Mouse (Mus musculus): Measurements from ENCODE around the gene Vac14. TPM values are rescaled to one million over a fixed set of nuclear protein-coding genes. Genes with fewer than 3 reads are reported as not detected.

Gene Vac14
- total and polyA plus RNA-seq, 2 experiments from 2014 or later: 28.1 to 36.1 TPM

DNA sequence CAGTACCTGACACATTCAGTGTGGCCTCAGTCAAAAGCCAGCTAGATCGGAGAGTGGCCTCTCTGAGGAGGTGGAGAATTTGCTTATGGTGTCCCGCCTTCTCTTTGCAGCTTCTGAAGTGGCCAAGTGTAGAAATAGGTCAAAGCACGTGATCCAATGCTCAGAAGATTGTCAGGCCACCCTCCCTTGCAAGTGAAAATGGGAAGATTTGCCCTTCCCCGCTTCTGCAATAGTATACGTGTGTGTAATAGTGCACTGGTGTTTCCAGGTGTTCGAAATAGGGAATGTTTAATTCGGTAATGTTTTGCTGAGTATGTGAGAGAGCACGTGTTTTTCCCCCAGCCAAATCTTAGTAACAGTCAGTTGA, 806 bp downstream of the Vac14 start:
- Histone ChIP-seq H3K9ac (peak overlapping the region; percentile 81), H3K4me2 (ENCODE audit: low read depth) (peak overlapping the region; percentile 78), H3K4me1 (ENCODE audit: insufficient read depth) (peaks cover 9% of the 10 kb centered on the region), H3K27me3 (ENCODE audit: insufficient read depth, low read length) (no peaks in the 10 kb centered on the region), H3K36me3 (ENCODE audit: insufficient read depth) (no peaks in the 10 kb centered on the region), H3K4me3 (ENCODE audit: low read depth, low read length) (peak overlapping the region; percentile 83), H3K27ac (ENCODE audit: low read depth, low read length) (no peak overlapping the region), H3K9me3 (ENCODE audit: low read length) (no peaks in the 10 kb centered on the region)
- DNase-seq: no peak
- no peak for TF ChIP-seq CTCF (IDR thresholded peaks at IDR 0.05; ENCODE audit: low read depth)
- ATAC-seq: no peak
- WGBS: 29% methylated on average over 8 of the region's 8 CpGs

- H3K4me3 ChIP-seq (ENCODE audit: low read depth, low read length): no peak overlapping the region
- no peak for DNase-seq
- TF ChIP-seq CTCF (IDR thresholded peaks at IDR 0.05; ENCODE audit: low read depth): peak; percentile 43
Observed at GRCm38 (mm10) chr8:110619919-110620318, 1.5 kb downstream of the Vac14 start.

DNA sequence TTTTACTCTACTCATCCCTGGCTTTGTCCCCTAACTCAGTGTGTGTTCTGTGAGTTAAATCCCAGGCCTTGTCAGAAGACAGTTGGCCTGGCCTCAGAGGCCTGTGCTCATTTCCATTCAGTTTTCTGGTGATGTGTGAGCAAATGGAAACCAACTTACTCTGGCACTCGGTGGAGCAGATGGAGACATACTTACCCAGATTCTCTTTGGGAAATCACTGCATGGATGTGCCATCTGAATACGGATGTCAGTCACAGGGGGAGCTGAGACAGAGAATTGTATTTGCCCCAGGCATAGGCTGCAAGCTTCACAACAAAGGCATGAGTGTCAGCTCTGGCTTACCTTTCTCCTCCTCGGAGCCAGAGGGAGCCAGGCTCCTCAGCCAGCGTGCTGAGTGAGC, 8.0 kb downstream of the Vac14 start:
- WGBS: 49% methylated on average over 4 of the region's 4 CpGs

More at GRCm38 (mm10) chr8:110619919-110620318, 1.5 kb downstream of the Vac14 start:
- no peaks in the 10 kb centered on the region for H3K36me3 ChIP-seq (ENCODE audit: insufficient read depth)
- peaks cover 9% of the 10 kb centered on the region for H3K4me1 ChIP-seq (ENCODE audit: insufficient read depth)
- 89% methylated on average over 5 of the region's 5 CpGs for WGBS
- no peaks in the 10 kb centered on the region for H3K9me3 ChIP-seq (ENCODE audit: low read length)
- peak overlapping the region; percentile 78 for H3K4me2 ChIP-seq (ENCODE audit: low read depth)
- no peaks in the 10 kb centered on the region for H3K27me3 ChIP-seq (ENCODE audit: insufficient read depth, low read length)
- H3K27ac ChIP-seq (ENCODE audit: low read depth, low read length): no peak overlapping the region
- no peak for ATAC-seq
- no peak overlapping the region for H3K9ac ChIP-seq

GRCm38 (mm10) chr8:110629245-110630063, 11.1 kb downstream of the Vac14 start:
- 0 out of 2 replicates have a peak, but pooled peaks cover 4% of the 10 kb centered on the region for H3K4me1 ChIP-seq (ENCODE audit: insufficient read depth)
- H3K27me3 ChIP-seq (ENCODE audit: insufficient read depth, low read length): no peaks in the 10 kb centered on the region
- H3K4me3 ChIP-seq (ENCODE audit: low read depth, low read length): no peak overlapping the region
- WGBS: 67% methylated on average over 9 of the region's 9 CpGs
- H3K27ac ChIP-seq (ENCODE audit: low read depth, low read length): no peak overlapping the region
- DNase-seq (peak; percentile 57), ATAC-seq (peak; percentile 28; the same call in 1 of the 2 replicates)
- TF ChIP-seq CTCF (IDR thresholded peaks at IDR 0.05; ENCODE audit: low read depth): peak; percentile 69
- peaks cover 24% of the 10 kb centered on the region for H3K36me3 ChIP-seq (ENCODE audit: insufficient read depth)
- no peaks in the 10 kb centered on the region for H3K9me3 ChIP-seq (ENCODE audit: low read length)
- H3K9ac ChIP-seq: no peak overlapping the region
- H3K4me2 ChIP-seq (ENCODE audit: low read depth): no peak overlapping the region

More for the DNA sequence above, 8.0 kb downstream of the Vac14 start:
- DNase-seq (peak; percentile 75), ATAC-seq (peak; percentile 79)
- 0 out of 2 replicates have a peak, but pooled peaks have one; percentile 13 for TF ChIP-seq CTCF (IDR thresholded peaks at IDR 0.05; ENCODE audit: low read depth)
- Histone ChIP-seq H3K9me3 (ENCODE audit: low read length) (no peaks in the 10 kb centered on the region), H3K4me1 (ENCODE audit: insufficient read depth) (0 out of 2 replicates have a peak, but pooled peaks cover 4% of the 10 kb centered on the region), H3K9ac (no peak overlapping the region; the same call in 1 of the 2 replicates), H3K36me3 (ENCODE audit: insufficient read depth) (no peaks in the 10 kb centered on the region), H3K4me2 (ENCODE audit: low read depth) (no peak overlapping the region), H3K27me3 (ENCODE audit: insufficient read depth, low read length) (no peaks in the 10 kb centered on the region), H3K4me3 (ENCODE audit: low read depth, low read length) (no peak overlapping the region), H3K27ac (ENCODE audit: low read depth, low read length) (peak overlapping the region; percentile 76)

DNA sequence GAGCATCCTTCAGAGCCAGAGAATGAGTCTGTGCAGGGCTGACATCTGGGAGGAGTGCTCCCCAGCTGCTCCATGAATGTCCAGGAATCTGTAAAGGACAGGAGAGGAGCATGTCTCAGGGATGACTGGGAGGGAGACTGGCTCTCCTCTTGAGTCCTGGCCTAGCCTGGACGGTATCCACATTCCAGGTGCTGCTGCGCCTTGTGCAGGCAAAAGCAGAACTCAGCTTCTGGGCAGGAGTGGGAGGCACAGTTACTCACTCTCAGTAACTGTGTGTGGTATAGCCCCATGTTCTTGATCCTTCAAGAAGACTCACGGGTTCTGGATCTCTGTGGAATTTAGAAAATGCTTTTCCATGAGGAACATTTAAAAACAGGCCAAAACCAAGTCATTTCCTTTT, 11.7 kb downstream of the Vac14 start:
- Histone ChIP-seq H3K4me2 (ENCODE audit: low read depth) (no peak overlapping the region), H3K9me3 (ENCODE audit: low read length) (no peaks in the 10 kb centered on the region), H3K9ac (no peak overlapping the region), H3K36me3 (ENCODE audit: insufficient read depth) (peaks cover 30% of the 10 kb centered on the region), H3K27ac (ENCODE audit: low read depth, low read length) (no peak overlapping the region), H3K4me3 (ENCODE audit: low read depth, low read length) (no peak overlapping the region), H3K27me3 (ENCODE audit: insufficient read depth, low read length) (no peaks in the 10 kb centered on the region), H3K4me1 (ENCODE audit: insufficient read depth) (0 out of 2 replicates have a peak, but pooled peaks cover 4% of the 10 kb centered on the region)
- no peak for TF ChIP-seq CTCF (IDR thresholded peaks at IDR 0.05; ENCODE audit: low read depth)
- 95% methylated on average over 3 of the region's 3 CpGs for WGBS
- ATAC-seq (no peak), DNase-seq (no peak)

- Histone ChIP-seq H3K9ac (no peak overlapping the region), H3K27ac (ENCODE audit: low read depth, low read length) (no peak overlapping the region; the same call in 1 of the 2 replicates), H3K4me1 (ENCODE audit: insufficient read depth) (0 out of 2 replicates have a peak, but pooled peaks cover 4% of the 10 kb centered on the region), H3K9me3 (ENCODE audit: low read length) (no peaks in the 10 kb centered on the region), H3K27me3 (ENCODE audit: insufficient read depth, low read length) (no peaks in the 10 kb centered on the region), H3K36me3 (ENCODE audit: insufficient read depth) (peaks cover 35% of the 10 kb centered on the region), H3K4me2 (ENCODE audit: low read depth) (no peak overlapping the region), H3K4me3 (ENCODE audit: low read depth, low read length) (no peak overlapping the region)
- TF ChIP-seq CTCF (IDR thresholded peaks at IDR 0.05; ENCODE audit: low read depth): no peak
- ATAC-seq (no peak; the same call in 1 of the 2 replicates), DNase-seq (no peak)
- WGBS: 74% methylated on average over 8 of the region's 8 CpGs
Observed at GRCm38 (mm10) chr8:110630571-110631071, 12.2 kb downstream of the Vac14 start.

DNA sequence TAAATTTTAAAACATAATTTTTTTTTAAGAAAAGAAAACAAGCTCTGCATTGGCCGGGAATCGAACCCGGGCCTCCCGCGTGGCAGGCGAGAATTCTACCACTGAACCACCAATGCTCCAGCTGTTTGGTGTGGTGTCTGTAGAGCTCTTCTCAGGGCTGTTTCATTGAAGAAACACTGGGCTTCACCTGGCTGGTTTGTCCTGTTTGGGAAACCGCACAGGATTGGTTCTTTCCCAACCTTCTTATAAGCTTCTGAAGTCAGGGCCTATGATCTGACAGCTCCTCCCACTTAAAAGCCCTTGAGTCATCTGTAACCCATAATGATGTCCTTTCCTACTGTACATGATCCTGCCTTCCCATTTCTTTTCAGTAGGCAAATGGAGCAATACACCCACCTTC, 12.8 kb downstream of the Vac14 start:
- H3K36me3 ChIP-seq (ENCODE audit: insufficient read depth): peaks cover 41% of the 10 kb centered on the region
- ATAC-seq (no peak), DNase-seq (no peak)
- H3K4me2 ChIP-seq (ENCODE audit: low read depth): no peak overlapping the region
- no peak overlapping the region for H3K9ac ChIP-seq
- WGBS: 94% methylated on average over 7 of the region's 7 CpGs
- H3K9me3 ChIP-seq (ENCODE audit: low read length): no peaks in the 10 kb centered on the region
- no peak overlapping the region for H3K4me3 ChIP-seq (ENCODE audit: low read depth, low read length)
- H3K27ac ChIP-seq (ENCODE audit: low read depth, low read length): no peak overlapping the region
- TF ChIP-seq CTCF (IDR thresholded peaks at IDR 0.05; ENCODE audit: low read depth): no peak
- no peaks in the 10 kb centered on the region for H3K27me3 ChIP-seq (ENCODE audit: insufficient read depth, low read length)
- 0 out of 2 replicates have a peak, but pooled peaks cover 4% of the 10 kb centered on the region for H3K4me1 ChIP-seq (ENCODE audit: insufficient read depth)

Measured in forebrain, postnatal 0 days (tissue).